Mouse (Mus musculus): ENCODE results near the gene Cdk2ap1. TPM values are rescaled to one million over a fixed set of nuclear protein-coding genes. Genes with fewer than 3 reads are reported as not detected.

The Cdk2ap1 gene
- polyA plus RNA-seq (2014; fragmentation: Illumina TruSeq; extraction: RNeasy Lipid Tissue Mini Kit (QIAGEN cat#74804); ENCODE audit: low read depth, low replicate concordance): 108 TPM

GRCm38 (mm10) chr5:124362982-124363381 lies at the start of gene Cdk2ap1:
Gene Cdk2ap1 (minus strand): TSS chr5:124363082.

GRCm38 (mm10) chr5:124327510-124328364 lies 35.1 kb downstream of the Cdk2ap1 start, which contains the start of the genes Mphosph9 and 2810006K23Rik:
Gene Mphosph9 (minus strand): TSS chr5:124327972.
Gene 2810006K23Rik (plus strand): TSS chr5:124328089.

Other genes with a start within 250 kb of the Cdk2ap1 start
- gene Arl6ip4, start 247.0 kb downstream of the Cdk2ap1 start, polyA plus RNA-seq (2014; fragmentation: Illumina TruSeq; extraction: RNeasy Lipid Tissue Mini Kit (QIAGEN cat#74804); ENCODE audit: low read depth, low replicate concordance): 1.7 TPM
- 1.4 TPM for gene Pitpnm2, start 113.3 kb downstream of the Cdk2ap1 start, polyA plus RNA-seq (2014; fragmentation: Illumina TruSeq; extraction: RNeasy Lipid Tissue Mini Kit (QIAGEN cat#74804); ENCODE audit: low read depth, low replicate concordance)
- gene Mphosph9, start 35.1 kb downstream of the Cdk2ap1 start, polyA plus RNA-seq (2014; fragmentation: Illumina TruSeq; extraction: RNeasy Lipid Tissue Mini Kit (QIAGEN cat#74804); ENCODE audit: low read depth, low replicate concordance): 9.0 TPM
- 12.7 TPM for gene 2810006K23Rik, start 35.0 kb downstream of the Cdk2ap1 start, polyA plus RNA-seq (2014; fragmentation: Illumina TruSeq; extraction: RNeasy Lipid Tissue Mini Kit (QIAGEN cat#74804); ENCODE audit: low read depth, low replicate concordance)
- gene Sbno1, start 62.9 kb upstream of the Cdk2ap1 start, polyA plus RNA-seq (2014; fragmentation: Illumina TruSeq; extraction: RNeasy Lipid Tissue Mini Kit (QIAGEN cat#74804); ENCODE audit: low read depth, low replicate concordance): 105 TPM
- 128 TPM for gene Kmt5a, start 76.8 kb upstream of the Cdk2ap1 start, polyA plus RNA-seq (2014; fragmentation: Illumina TruSeq; extraction: RNeasy Lipid Tissue Mini Kit (QIAGEN cat#74804); ENCODE audit: low read depth, low replicate concordance)
- 0.95 TPM for gene Rilpl2, start 115.3 kb upstream of the Cdk2ap1 start, polyA plus RNA-seq (2014; fragmentation: Illumina TruSeq; extraction: RNeasy Lipid Tissue Mini Kit (QIAGEN cat#74804); ENCODE audit: low read depth, low replicate concordance)
- 1.1 TPM for gene Snrnp35, start 120.1 kb upstream of the Cdk2ap1 start, polyA plus RNA-seq (2014; fragmentation: Illumina TruSeq; extraction: RNeasy Lipid Tissue Mini Kit (QIAGEN cat#74804); ENCODE audit: low read depth, low replicate concordance)
- 2.4 TPM for gene Rilpl1, start 168.3 kb upstream of the Cdk2ap1 start, polyA plus RNA-seq (2014; fragmentation: Illumina TruSeq; extraction: RNeasy Lipid Tissue Mini Kit (QIAGEN cat#74804); ENCODE audit: low read depth, low replicate concordance)
- gene Tmed2, start 177.6 kb upstream of the Cdk2ap1 start, polyA plus RNA-seq (2014; fragmentation: Illumina TruSeq; extraction: RNeasy Lipid Tissue Mini Kit (QIAGEN cat#74804); ENCODE audit: low read depth, low replicate concordance): 1,811 TPM
- gene Ddx55, start 189.8 kb upstream of the Cdk2ap1 start, polyA plus RNA-seq (2014; fragmentation: Illumina TruSeq; extraction: RNeasy Lipid Tissue Mini Kit (QIAGEN cat#74804); ENCODE audit: low read depth, low replicate concordance): 19.1 TPM
- 81.0 TPM for gene Eif2b1, start 216.0 kb upstream of the Cdk2ap1 start, polyA plus RNA-seq (2014; fragmentation: Illumina TruSeq; extraction: RNeasy Lipid Tissue Mini Kit (QIAGEN cat#74804); ENCODE audit: low read depth, low replicate concordance)
- gene Gtf2h3, start 216.1 kb upstream of the Cdk2ap1 start, polyA plus RNA-seq (2014; fragmentation: Illumina TruSeq; extraction: RNeasy Lipid Tissue Mini Kit (QIAGEN cat#74804); ENCODE audit: low read depth, low replicate concordance): 12.9 TPM

Measured in sigmoid colon, adult 10 weeks (tissue).